Mouse (Mus musculus) sigmoid colon, adult 10 weeks (tissue): ENCODE measurements around the gene Itprid2. TPM values are rescaled to one million over a fixed set of nuclear protein-coding genes. Genes with fewer than 3 reads are reported as not detected.

Source experiments
- polyA plus RNA-seq: library from polyadenylated mRNA; stranded (reverse); fragments of 350-450 nt; fragmentation: Illumina TruSeq; extraction: RNeasy Lipid Tissue Mini Kit (QIAGEN cat#74804); gene quantifications from one replicate; pipeline ENCODE4 v1.2.3, GENCODE M21; 2014; ENCODE audit warnings: low read depth, low replicate concordance

Gene Itprid2
- 127 TPM for polyA plus RNA-seq

DNA sequence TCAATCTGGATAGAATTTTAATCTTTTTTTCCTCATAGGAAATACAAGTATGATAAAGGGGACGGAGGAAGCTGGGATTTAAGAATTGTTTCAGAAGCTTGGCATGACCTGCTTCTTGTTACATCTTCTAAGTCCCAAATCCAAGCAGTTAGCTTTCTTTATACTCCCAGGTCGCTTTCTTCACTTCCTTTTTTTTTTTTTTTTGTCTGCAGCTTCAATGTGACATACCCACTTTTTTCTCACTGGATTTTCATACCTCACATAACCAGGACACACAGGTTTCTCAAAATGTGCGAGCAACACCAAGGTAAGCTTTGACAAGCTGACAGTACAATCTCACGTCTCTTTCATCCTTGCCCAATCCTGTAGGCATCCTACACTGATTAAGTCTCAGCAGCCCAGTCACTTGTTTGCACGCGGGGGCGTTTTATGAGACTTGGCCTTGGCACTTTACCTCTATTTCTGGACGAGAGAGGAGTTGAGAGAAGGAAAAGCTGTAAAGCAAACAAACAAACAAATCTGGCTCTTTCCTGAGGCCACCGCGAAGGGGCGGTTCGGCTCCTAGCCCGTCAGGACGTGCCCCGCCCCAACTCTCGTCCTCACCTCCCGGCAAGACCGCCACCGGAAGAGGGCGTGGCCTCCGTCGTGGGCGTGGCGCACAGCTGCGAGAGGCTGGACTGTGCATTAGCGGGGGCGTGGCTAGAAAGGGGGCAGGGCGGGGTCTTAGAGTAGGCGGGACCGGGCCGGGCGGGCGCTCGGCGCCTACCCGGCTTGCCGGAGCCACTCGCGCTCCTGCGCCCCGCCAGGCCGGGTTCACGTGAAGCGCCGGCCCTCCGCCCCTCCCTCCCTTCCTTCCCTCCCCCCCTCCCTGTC is at the start of gene Itprid2:
Itprid2 (plus strand) TSS at position 825 of the 873 bp plus-strand sequence.

DNA sequence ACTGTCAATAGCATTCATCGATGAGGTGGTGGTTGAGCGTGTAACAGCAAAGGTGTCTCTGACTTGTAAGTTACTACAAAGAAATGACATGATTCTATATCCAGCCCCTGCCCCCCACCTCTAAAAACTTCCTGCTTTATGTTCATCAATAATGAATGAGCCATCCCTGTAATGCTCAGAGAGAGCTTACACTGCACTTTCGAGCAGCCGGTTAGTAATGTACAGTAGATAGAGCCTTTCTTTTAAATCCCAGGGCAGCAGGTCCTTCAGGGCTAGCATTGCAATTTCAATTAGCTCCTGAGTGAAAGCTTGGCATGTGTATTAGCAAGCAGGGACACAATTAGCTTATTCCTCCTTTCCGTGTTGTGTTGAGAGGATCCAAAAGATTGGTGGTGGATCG is 72.4 kb downstream of the Itprid2 start, which contains the start of gene Ppp1r1c:
Ppp1r1c (plus strand) TSS at position 206 of the 400 bp plus-strand sequence.

Other genes with a start within 250 kb of the Itprid2 start
- 8.5 TPM for gene Neurod1, start 178.6 kb upstream of the Itprid2 start, polyA plus RNA-seq
- 1.6 TPM for gene Cerkl, start 178.6 kb upstream of the Itprid2 start, polyA plus RNA-seq
- 0.60 TPM for gene Ppp1r1c, start 72.4 kb downstream of the Itprid2 start, polyA plus RNA-seq